Mouse (Mus musculus) cerebellum, adult 2 months (tissue): ENCODE measurements around the gene Zbtb5.

Experiments
- CTCF ChIP-seq: fragments of 200-500 bp; IDR thresholded peaks from 2 replicates; pipeline ENCODE4 v1.5.1; 2011; ENCODE audit warnings: low read depth, mild to moderate bottlenecking, control low read depth, low read length, moderate library complexity, borderline replicate concordance; ENCODE audit not compliant: insufficient read depth
- POLR2A ChIP-seq: fragments of 200-500 bp; IDR thresholded peaks from 2 replicates; pipeline ENCODE4 v1.6.1; 2011; ENCODE audit warnings: low read length, control low read depth, borderline replicate concordance; ENCODE audit not compliant: insufficient read depth

DNA sequence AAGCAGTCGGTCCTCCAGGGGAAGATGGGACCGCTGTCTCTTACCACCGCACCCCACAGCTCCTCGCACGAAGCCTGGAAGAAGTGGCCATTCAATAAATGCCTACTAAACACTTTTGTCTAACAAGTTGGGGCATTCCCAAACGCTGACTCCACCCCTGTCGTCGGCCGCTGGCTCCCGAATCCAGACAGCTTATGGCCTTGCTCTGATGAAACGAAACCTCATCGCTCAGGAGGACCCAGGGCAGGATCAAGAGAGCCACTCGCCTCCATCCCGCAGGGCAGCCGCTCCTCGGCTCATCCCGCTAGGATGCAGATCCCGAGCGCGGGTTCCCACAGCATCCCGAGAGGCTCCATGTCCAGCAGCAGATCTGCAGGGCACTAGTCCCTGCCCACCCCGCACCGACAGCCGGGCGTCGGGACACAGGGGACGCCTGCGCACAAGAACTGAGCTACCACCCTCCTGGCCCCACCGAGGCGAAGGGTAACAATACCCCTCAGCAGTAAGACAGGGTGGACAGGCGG lies 569 bp downstream of the Zbtb5 start:
- TF ChIP-seq CTCF (no peak), POLR2A (peak; percentile 61; the same call in 1 of the 2 replicates)
